Mouse (Mus musculus): ENCODE data around the gene Gli1.

DNA sequence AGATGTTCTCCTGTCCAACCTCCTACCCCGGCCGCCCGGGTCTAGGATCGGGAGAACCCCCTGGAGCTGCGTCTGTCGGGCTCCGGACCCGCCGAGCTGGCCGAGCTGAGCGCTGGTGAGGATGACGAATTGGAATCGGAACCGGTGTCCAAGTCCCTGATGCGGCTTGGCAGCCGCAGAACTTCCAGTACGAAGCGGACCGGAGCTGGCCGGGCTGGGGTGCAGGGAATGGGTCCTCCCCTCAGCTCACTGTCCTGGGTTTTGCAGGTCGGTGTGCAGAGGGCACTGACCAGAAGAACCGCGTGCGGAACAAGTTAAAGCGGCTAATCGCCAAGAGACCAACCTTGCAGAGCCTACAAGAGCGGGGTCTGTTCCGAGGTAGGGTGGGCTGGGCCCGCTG is 14.9 kb downstream of the Gli1 start:
- no peak for TF ChIP-seq POLR2A (IDR thresholded peaks at IDR 0.05; ENCODE audit: borderline replicate concordance, extremely low read depth, low read depth, low read length)
- no peak for TF ChIP-seq CTCF (IDR thresholded peaks at IDR 0.05; ENCODE audit: insufficient read depth, low read length)

All from lung, adult 2 months (tissue).